Mouse (Mus musculus) erythroblast, embryonic 14.5 days (primary cell): Measurements from ENCODE around the gene Glra1.

ENCODE experiments used
- GATA1 ChIP-seq: IDR thresholded peaks from 2 replicates; pipeline ENCODE4 v1.6.1; 2012; ENCODE audit warnings: low read length, inconsistent platforms, mixed read lengths
- TAL1 ChIP-seq: IDR thresholded peaks from 3 replicates; pipeline ENCODE4 v1.6.1; 2012; ENCODE audit warnings: low read length, inconsistent platforms, mixed read lengths

GRCm38 (mm10) chr11:55530741-55531140 lies 77.3 kb downstream of the Glra1 start:
- TF ChIP-seq GATA1: no peak
- no peak for TF ChIP-seq TAL1
